Mouse (Mus musculus) lung, postnatal 0 days (tissue): ENCODE data around the gene Irf2bpl. TPM values are rescaled to one million over a fixed set of nuclear protein-coding genes. Genes with fewer than 3 reads are reported as not detected.

Experiments
- ATAC-seq: fragments of 200-750 bp; cut with Nextera tagmentation; 2 replicates; pipeline ENCODE4 v1.8.0; 2017; ENCODE audit warnings: moderate library complexity
- DNase-seq: peaks from one replicate; pipeline ENCODE4 v3.0.0-alpha.2; 2016; ENCODE audit warnings: low spot score
- H3K27ac ChIP-seq: fragments of 300-500 bp; sonication (generic); 2 replicates; pipeline ENCODE4 v1.5.1; 2014; ENCODE audit warnings: antibody characterized with exemption, mild to moderate bottlenecking, low read length, mixed read lengths
- H3K27me3 ChIP-seq: fragments of 300-500 bp; sonication (generic); replicated peaks from 2 replicates; pipeline ENCODE4 v1.6.1; 2014; ENCODE audit warnings: low read length, mixed read lengths; ENCODE audit not compliant: insufficient read depth
- H3K36me3 ChIP-seq: fragments of 300-500 bp; sonication (generic); 2 replicates; pipeline ENCODE4 v1.6.1; 2014; ENCODE audit warnings: low read length, mixed read lengths; ENCODE audit not compliant: insufficient read depth
- H3K4me1 ChIP-seq: fragments of 300-500 bp; sonication (generic); 2 replicates; pipeline ENCODE4 v1.6.1; 2014; ENCODE audit warnings: antibody characterized with exemption, low read depth, low read length, mixed read lengths; ENCODE audit not compliant: insufficient read depth
- H3K4me2 ChIP-seq: fragments of 300-500 bp; sonication (generic); replicated peaks from 2 replicates; pipeline ENCODE4 v1.6.1; 2014; ENCODE audit warnings: low read depth, mild to moderate bottlenecking, low read length, moderate library complexity, mixed read lengths
- H3K4me3 ChIP-seq: fragments of 300-500 bp; sonication (generic); 2 replicates; pipeline ENCODE4 v1.5.1; 2014; ENCODE audit warnings: low read depth, low read length
- H3K9ac ChIP-seq: fragments of 300-500 bp; sonication (generic); replicated peaks from 2 replicates; pipeline ENCODE4 v1.6.1; 2014; ENCODE audit warnings: low read depth, mild to moderate bottlenecking
- H3K9me3 ChIP-seq: fragments of 300-500 bp; sonication (generic); 2 replicates; pipeline ENCODE4 v1.6.1; 2016; ENCODE audit warnings: low read length, mixed read lengths
- CTCF ChIP-seq: IDR thresholded peaks from 2 replicates; pipeline ENCODE4 v1.5.1; 2016; ENCODE audit warnings: antibody characterized with exemption, mild to moderate bottlenecking
- EP300 ChIP-seq: IDR thresholded peaks from 2 replicates; pipeline ENCODE4 v1.6.1; 2016; ENCODE audit warnings: antibody characterized with exemption, mild to moderate bottlenecking, control low read depth
- WGBS: fragments of 180-500 bp; shearing (Covaris S2); extraction: QIAGEN DNeasy Blood & Tissue Kit; methylation state at CpG from one replicate; pipeline ENCODE4 v1.1.7; 2014; 5-methylcytosine and 5-hydroxymethylcytosine counted together
- polyA plus RNA-seq: library from polyadenylated mRNA; unstranded; fragments of >200 nt; fragmentation: Nextera tagmentation; extraction: Ambion mirVana; gene quantifications from 2 replicates; pipeline ENCODE4 v1.2.1, GENCODE M21; 2015

The Irf2bpl gene
- polyA plus RNA-seq, 1 experiment from 2014 or later, result 39.5 TPM

- TF ChIP-seq CTCF, result no peak
- no peak for TF ChIP-seq EP300
- H3K9me3 ChIP-seq, result no peaks in the 10 kb centered on the region
- H3K4me3 ChIP-seq, result no peak overlapping the region
- H3K27me3 ChIP-seq, result no peaks in the 10 kb centered on the region
- H3K27ac ChIP-seq, result peak overlapping the region; percentile 94
- WGBS, result 17% methylated on average over 7 of the region's 7 CpGs
- H3K36me3 ChIP-seq, result no peaks in the 10 kb centered on the region
- peaks cover 50% of the 10 kb centered on the region for H3K4me1 ChIP-seq
- DNase-seq (peak; percentile 63), ATAC-seq (no peak)
- no peak overlapping the region; the same call in none of the 2 replicates for H3K4me2 ChIP-seq
- no peak overlapping the region for H3K9ac ChIP-seq
Measured at GRCm38 (mm10) chr12:86896441-86896890, 11.9 kb upstream of the Irf2bpl start.

GRCm38 (mm10) chr12:86895703-86896409, 11.3 kb upstream of the Irf2bpl start:
- peak; percentile 53 for DNase-seq
- H3K9ac ChIP-seq, result no peak overlapping the region

GRCm38 (mm10) chr12:86894841-86895428, 10.3 kb upstream of the Irf2bpl start:
- peak; percentile 14 for ATAC-seq
- Histone ChIP-seq H3K4me1 (peaks cover 57% of the 10 kb centered on the region), H3K4me2 (peak overlapping the region; percentile 52), H3K36me3 (no peaks in the 10 kb centered on the region), H3K9me3 (no peaks in the 10 kb centered on the region), H3K27ac (peak overlapping the region; percentile 94), H3K27me3 (no peaks in the 10 kb centered on the region), H3K4me3 (peak overlapping the region; percentile 14), H3K9ac (peak overlapping the region; percentile 20; the same call in 1 of the 2 replicates)
- under 1% methylated on average over 12 of the region's 12 CpGs for WGBS
- DNase-seq, result peak; percentile 88
- peak; percentile 9; the same call in 1 of the 2 replicates for TF ChIP-seq EP300
- no peak for TF ChIP-seq CTCF

More at GRCm38 (mm10) chr12:86895703-86896409, 11.3 kb upstream of the Irf2bpl start:
- Histone ChIP-seq H3K4me2 (peak overlapping the region; percentile 52), H3K4me1 (peaks cover 56% of the 10 kb centered on the region), H3K9me3 (no peaks in the 10 kb centered on the region), H3K27ac (peak overlapping the region; percentile 94), H3K4me3 (no peak overlapping the region), H3K36me3 (no peaks in the 10 kb centered on the region), H3K27me3 (no peaks in the 10 kb centered on the region)
- WGBS, result 43% methylated on average over 4 of the region's 4 CpGs
- TF ChIP-seq EP300, result peak; percentile 37; the same call in 1 of the 2 replicates
- no peak for TF ChIP-seq CTCF
- no peak for ATAC-seq

- Histone ChIP-seq H3K4me3 (peak overlapping the region; percentile 37), H3K9ac (peak overlapping the region; percentile 32; the same call in 1 of the 2 replicates), H3K27ac (peak overlapping the region; percentile 99), H3K9me3 (no peaks in the 10 kb centered on the region), H3K27me3 (no peaks in the 10 kb centered on the region), H3K36me3 (no peaks in the 10 kb centered on the region), H3K4me1 (peaks cover 62% of the 10 kb centered on the region), H3K4me2 (peak overlapping the region; percentile 71)
- ATAC-seq (peak; percentile 82), DNase-seq (peak; percentile 99)
- TF ChIP-seq EP300 (peak; percentile 74), CTCF (no peak)
- under 1% methylated on average over 22 of the region's 26 CpGs for WGBS
Measured at GRCm38 (mm10) chr12:86894184-86894839, 9.7 kb upstream of the Irf2bpl start.

- 2% methylated on average over 20 of the region's 20 CpGs for WGBS
- Histone ChIP-seq H3K9ac (peak overlapping the region; percentile 32), H3K4me1 (peaks cover 63% of the 10 kb centered on the region), H3K4me3 (peak overlapping the region; percentile 37), H3K27me3 (no peaks in the 10 kb centered on the region), H3K27ac (peak overlapping the region; percentile 99), H3K4me2 (peak overlapping the region; percentile 71), H3K36me3 (no peaks in the 10 kb centered on the region), H3K9me3 (no peaks in the 10 kb centered on the region)
- TF ChIP-seq CTCF (no peak), EP300 (0 out of 2 replicates have a peak, but pooled peaks have one; percentile 4)
- ATAC-seq (peak; percentile 32), DNase-seq (peak; percentile 86)
Measured at GRCm38 (mm10) chr12:86893326-86894183, 9.0 kb upstream of the Irf2bpl start.
